Mouse (Mus musculus): Measurements from ENCODE around the gene Iqcn. TPM values are rescaled to one million over a fixed set of nuclear protein-coding genes. Genes with fewer than 3 reads are reported as not detected.

Gene Iqcn
- polyA plus RNA-seq, 1 experiment from 2014 or later, result 0.06 TPM

GRCm38 (mm10) chr8:70709794-70710193 is 6.5 kb downstream of the Iqcn start:
- DNase-seq (ENCODE audit: low read depth, low spot score), result no peak
- H3K27me3 ChIP-seq, result no peaks in the 10 kb centered on the region
- POLR2A ChIA-PET, result interaction anchor here (1.2 kb wide), 1 partner anchor 10 kb away, joined by 4 read pairs; no protein-coding TSS in a partner anchor
- in situ Hi-C loops (cut with MboI; ENCODE audit: low pct_unique_long_range_greater_than_20kb), result loop anchor here (5.0 kb wide), 1 partner anchor 37 kb away; the partner anchor contains the start of gene Lsm4
- no peak for TF ChIP-seq CTCF (IDR thresholded peaks at IDR 0.05)
- no peak for ATAC-seq
- CTCF ChIA-PET, result interaction anchor here (1.0 to 2.1 kb wide), 5 partner anchors 9 to 86 kb away, joined by 3 to 7 read pairs (median 3); partner anchors contain the start of gene Gm3336

- ChIA-PET POLR2A (interaction anchor here (0.8 to 1.2 kb wide), 2 partner anchors 8 to 11 kb away, joined by 4 to 6 read pairs; no protein-coding TSS in a partner anchor), CTCF (interaction anchor here (1.0 to 2.1 kb wide), 5 partner anchors 8 to 85 kb away, joined by 3 to 7 read pairs (median 3); partner anchors contain the start of gene Gm3336)
- no peaks in the 10 kb centered on the region for H3K27me3 ChIP-seq
- ATAC-seq (peak; percentile 22), DNase-seq (ENCODE audit: low read depth, low spot score) (peak; percentile 91)
- no peak for TF ChIP-seq CTCF (IDR thresholded peaks at IDR 0.05)
- in situ Hi-C loops (cut with MboI; ENCODE audit: low pct_unique_long_range_greater_than_20kb), result loop anchor here (5.0 kb wide), 1 partner anchor 38 kb away; the partner anchor contains the start of gene Lsm4
These were observed 7.0 kb downstream of the Iqcn start for GRCm38 (mm10) chr8:70710296-70710695.

- CTCF ChIA-PET, result interaction anchor here (1.2 kb wide), 1 partner anchor 52 kb away, joined by 6 read pairs; no protein-coding TSS in a partner anchor
- POLR2A ChIA-PET, result interaction anchor here (0.8 kb wide), 1 partner anchor 9 kb away, joined by 6 read pairs; no protein-coding TSS in a partner anchor
- H3K27me3 ChIP-seq, result no peaks in the 10 kb centered on the region
- ATAC-seq (no peak), DNase-seq (ENCODE audit: low read depth, low spot score) (no peak)
- TF ChIP-seq CTCF (IDR thresholded peaks at IDR 0.05), result no peak
- in situ Hi-C loops (cut with MboI; ENCODE audit: low pct_unique_long_range_greater_than_20kb), result loop anchor here (5.0 kb wide), 1 partner anchor 39 kb away; the partner anchor contains the start of gene Lsm4
These were observed 7.8 kb downstream of the Iqcn start for GRCm38 (mm10) chr8:70711041-70711440.

- no peak for DNase-seq (ENCODE audit: low read depth, low spot score)
- no peak for ATAC-seq
- in situ Hi-C loops (cut with MboI; ENCODE audit: low pct_unique_long_range_greater_than_20kb), result loop anchor here (5.0 kb wide), 1 partner anchor 42 kb away; the partner anchor contains the start of gene Lsm4
- CTCF ChIA-PET, result no interaction called here
- no peak for TF ChIP-seq CTCF (IDR thresholded peaks at IDR 0.05)
- no peaks in the 10 kb centered on the region for H3K27me3 ChIP-seq
- POLR2A ChIA-PET, result interaction anchor here (1.1 kb wide), 1 partner anchor 10 kb away, joined by 3 read pairs; the partner anchor contains the start of gene Pde4c
These were observed 10.7 kb downstream of the Iqcn start for GRCm38 (mm10) chr8:70713991-70714390.

DNA sequence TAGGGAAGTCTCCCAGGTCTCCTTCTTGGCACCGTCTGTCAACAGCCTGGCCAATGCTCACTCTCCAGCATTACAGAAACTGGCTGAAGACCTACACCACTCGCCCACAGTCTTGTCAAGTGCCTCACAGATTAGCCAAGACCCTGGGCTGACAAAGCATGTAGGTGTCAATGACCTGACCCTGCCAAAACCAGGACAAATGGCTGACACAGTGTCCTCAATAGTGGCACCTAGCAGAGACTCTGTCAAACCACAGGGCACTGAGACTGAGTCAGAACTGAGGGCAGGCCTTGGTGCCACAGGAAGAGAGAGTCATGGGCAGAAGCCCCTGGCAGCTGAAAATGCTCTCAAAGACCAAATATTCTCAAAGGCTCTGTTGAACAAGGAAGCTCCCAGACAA is 11.8 kb downstream of the Iqcn start:
- POLR2A ChIA-PET, result interaction anchor here (1.4 kb wide), 1 partner anchor 124 kb away, joined by 3 read pairs; no protein-coding TSS in a partner anchor
- no peak for TF ChIP-seq CTCF (IDR thresholded peaks at IDR 0.05)
- DNase-seq (ENCODE audit: low read depth, low spot score) (no peak), ATAC-seq (no peak)
- in situ Hi-C loops (cut with MboI; ENCODE audit: low pct_unique_long_range_greater_than_20kb), result loop anchor here (5.0 kb wide), 1 partner anchor 37 kb away; the partner anchor contains the start of gene Rab3a
- CTCF ChIA-PET, result interaction anchor here (1.2 to 1.5 kb wide), 2 partner anchors 37 to 49 kb away, joined by 3 read pairs; no protein-coding TSS in a partner anchor
- H3K27me3 ChIP-seq, result no peaks in the 10 kb centered on the region

DNA sequence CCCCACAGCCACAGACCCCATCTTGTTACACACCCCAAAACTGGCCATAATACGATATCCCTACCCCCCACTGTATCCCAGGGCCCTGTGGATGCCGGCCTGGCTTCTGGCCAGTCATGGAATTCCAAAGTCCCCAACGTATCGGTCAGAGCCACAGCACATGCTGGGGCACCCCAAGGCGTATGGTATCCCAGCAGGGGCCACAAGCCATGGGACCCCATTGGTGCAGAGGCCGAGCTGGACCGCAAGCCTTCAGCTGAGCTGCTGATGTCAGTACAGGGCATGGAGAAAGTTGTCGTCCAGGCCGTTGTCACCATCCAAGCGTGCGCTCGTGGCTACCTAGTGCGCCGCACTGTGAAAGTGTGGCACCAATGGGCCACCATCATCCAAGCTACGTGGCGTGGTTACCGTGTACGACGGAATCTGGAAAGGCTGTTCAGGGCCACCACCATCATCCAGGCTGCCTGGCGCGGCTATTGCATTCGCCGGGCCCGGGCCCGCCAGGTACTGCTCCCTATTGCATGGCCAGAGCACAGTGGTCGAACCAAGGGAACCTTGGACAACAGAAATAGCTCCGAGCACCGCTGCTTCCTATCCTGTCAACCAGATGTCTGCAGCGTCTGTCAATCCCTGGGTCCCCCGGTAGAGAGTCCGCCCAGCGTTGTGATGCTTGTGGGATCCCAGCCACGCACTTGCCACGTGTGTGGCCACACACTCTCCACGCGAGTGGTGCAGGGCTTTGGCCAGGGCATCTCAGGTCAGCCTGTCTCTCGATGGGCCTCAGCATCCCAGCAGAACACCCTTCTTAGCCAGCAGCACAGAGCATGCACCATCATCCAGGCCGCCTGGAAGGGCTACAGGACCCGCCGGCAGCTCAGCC is 13.5 kb downstream of the Iqcn start:
- ChIA-PET POLR2A (interaction anchor here (0.6 kb wide), 1 partner anchor 10 kb away, joined by 3 read pairs; no protein-coding TSS in a partner anchor), CTCF (interaction anchor here (1.5 kb wide), 1 partner anchor 47 kb away, joined by 3 read pairs; no protein-coding TSS in a partner anchor)
- in situ Hi-C loops (cut with MboI; ENCODE audit: low pct_unique_long_range_greater_than_20kb), result loop anchor here (5.0 kb wide), 1 partner anchor 36 kb away; the partner anchor contains the start of gene Rab3a
- H3K27me3 ChIP-seq, result no peaks in the 10 kb centered on the region
- DNase-seq (ENCODE audit: low read depth, low spot score) (no peak), ATAC-seq (no peak)
- no peak for TF ChIP-seq CTCF (IDR thresholded peaks at IDR 0.05)

DNA sequence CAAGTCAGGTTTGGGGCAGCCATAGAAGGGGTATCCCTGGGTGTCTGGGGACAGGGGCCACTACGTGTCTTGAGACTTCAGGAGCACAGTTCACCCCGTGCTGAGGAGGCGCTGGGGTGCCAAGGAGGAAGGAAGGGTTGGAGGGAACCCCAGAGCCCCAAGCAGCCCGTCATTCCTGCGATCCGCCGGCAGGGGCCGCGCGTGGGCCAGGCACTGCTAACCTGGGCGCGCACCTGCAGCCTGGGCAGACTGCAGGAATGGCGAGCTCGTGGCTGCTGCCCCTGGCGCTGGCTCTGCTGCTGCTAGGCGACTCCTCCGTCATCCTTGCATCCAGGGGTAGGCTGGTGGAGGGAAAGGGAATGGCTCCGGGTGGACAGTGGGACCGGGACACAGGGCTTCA is 15.0 kb downstream of the Iqcn start, which contains the start of gene Gm3336:
Gm3336 (plus strand) TSS at position 247 of the 400 bp plus-strand sequence.
- ATAC-seq, result peak; percentile 34
- in situ Hi-C loops (cut with MboI; ENCODE audit: low pct_unique_long_range_greater_than_20kb), result loop anchor here (5.0 kb wide), 1 partner anchor 34 kb away; the partner anchor contains the start of gene Rab3a
- no peak for TF ChIP-seq CTCF (IDR thresholded peaks at IDR 0.05)
- H3K27me3 ChIP-seq, result no peaks in the 10 kb centered on the region
- ChIA-PET CTCF (interaction anchor here (0.6 to 1.6 kb wide), 12 partner anchors 9 to 200 kb away, joined by 3 to 8 read pairs (median 4); partner anchors contain the start of genes Mpv17l2 and Rab3a), POLR2A (no interaction called here)
- no peak for DNase-seq (ENCODE audit: low read depth, low spot score)

DNA sequence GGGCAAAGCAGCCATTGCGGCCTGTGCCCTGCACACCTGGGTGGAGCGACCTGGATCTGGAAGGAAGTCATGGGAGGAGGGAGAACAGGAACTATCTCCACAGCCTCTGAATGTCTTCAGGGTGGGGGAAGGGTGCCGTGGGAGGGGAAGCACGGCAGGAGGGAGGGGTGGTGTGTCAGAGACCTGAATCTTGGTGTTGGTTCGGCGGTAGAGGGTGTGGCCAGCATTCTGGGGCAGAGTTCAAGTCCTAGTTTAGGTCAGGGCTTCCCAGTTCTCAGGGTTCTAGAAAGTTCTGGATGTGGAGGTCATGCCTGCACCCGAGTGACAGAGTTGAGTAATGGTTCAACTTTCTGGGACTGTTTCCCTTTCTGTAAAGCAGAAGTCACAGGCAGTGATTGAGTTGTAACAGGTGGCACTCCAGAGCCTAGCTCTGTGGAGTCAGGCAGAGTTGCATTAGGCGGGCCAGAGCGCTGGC is 16.6 kb downstream of the Iqcn start:
- ATAC-seq, result no peak
- no peak for DNase-seq (ENCODE audit: low read depth, low spot score)
- ChIA-PET POLR2A (interaction anchor here (0.7 kb wide), 1 partner anchor 37 kb away, joined by 3 read pairs; no protein-coding TSS in a partner anchor), CTCF (interaction anchor here (0.9 to 2.4 kb wide), 4 partner anchors 10 to 48 kb away, joined by 3 to 13 read pairs (median 4); no protein-coding TSS in a partner anchor)
- TF ChIP-seq CTCF (IDR thresholded peaks at IDR 0.05), result no peak
- in situ Hi-C loops (cut with MboI; ENCODE audit: low pct_unique_long_range_greater_than_20kb), result loop anchor here (5.0 kb wide), 1 partner anchor 32 kb away; the partner anchor contains the start of gene Rab3a
- no peaks in the 10 kb centered on the region for H3K27me3 ChIP-seq

- in situ Hi-C loops (cut with MboI; ENCODE audit: low pct_unique_long_range_greater_than_20kb), result no loop called here
- ATAC-seq (no peak), DNase-seq (ENCODE audit: low read depth, low spot score) (no peak)
- ChIA-PET CTCF (interaction anchor here (1.3 to 2.4 kb wide), 3 partner anchors 20 to 42 kb away, joined by 3 to 13 read pairs (median 3); partner anchors contain the start of gene Rab3a), POLR2A (no interaction called here)
- no peak for TF ChIP-seq CTCF (IDR thresholded peaks at IDR 0.05)
- H3K27me3 ChIP-seq, result no peaks in the 10 kb centered on the region
These were observed 17.5 kb downstream of the Iqcn start for GRCm38 (mm10) chr8:70720739-70721138.

Measured in Patski (cell line).